Mouse (Mus musculus) ES-E14 (cell line): ENCODE data around the gene Klrk1.
"Not testable (repeated sequence)": the region's sequence is repeated elsewhere in the genome, so short reads cannot be mapped to it uniquely, and the experiment has no call there.

Experiments used
- HCFC1 ChIP-seq: IDR thresholded peaks from 2 replicates; pipeline ENCODE4 v1.6.1; 2012; ENCODE audit warnings: low read length, inconsistent platforms, borderline replicate concordance; ENCODE audit not compliant: insufficient read depth
- ZNF384 ChIP-seq: IDR thresholded peaks from 2 replicates; pipeline ENCODE4 v1.6.1; 2012; ENCODE audit warnings: low read depth, low read length, inconsistent platforms

DNA sequence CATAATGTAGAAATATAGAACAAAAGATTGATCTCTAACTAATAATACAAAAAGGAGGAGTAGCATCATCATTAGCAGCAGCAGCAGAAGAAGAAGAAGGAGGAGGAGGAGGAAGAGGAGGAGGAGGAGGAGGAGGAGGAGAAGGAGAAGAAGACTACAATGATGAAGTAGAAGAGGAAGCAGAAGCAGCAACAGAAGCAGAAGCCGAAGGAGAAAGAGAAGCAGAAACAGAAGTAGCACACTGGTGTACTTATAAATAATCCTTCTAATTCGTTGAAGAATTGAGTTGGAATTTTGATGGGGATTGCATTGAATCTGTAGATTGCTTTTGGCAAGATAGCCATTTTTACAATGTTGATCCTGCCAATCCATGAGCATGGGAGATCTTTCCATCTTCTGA is 7.4 kb upstream of the Klrk1 start:
- TF ChIP-seq HCFC1, ZNF384: not testable (repeated sequence)
